Mouse (Mus musculus) E14TG2a.4 (cell line): ENCODE measurements at regions not wholly inside any gene's neighbourhood (a gene's known extent, or its start where the extent isn't known, plus 50 kb on each side); places are given as distances from the start of the nearest gene placed in this dataset.

Source experiments
- H3K27me3 ChIP-seq: 2 replicates; pipeline ENCODE4 v1.6.1; 2014; ENCODE audit warnings: low read length, control low read depth; ENCODE audit not compliant: insufficient read depth
- H3K36me3 ChIP-seq: 2 replicates; pipeline ENCODE4 v1.6.1; 2014; ENCODE audit warnings: low read length, control low read depth; ENCODE audit not compliant: insufficient read depth
- H3K4me1 ChIP-seq: replicated peaks from 2 replicates; pipeline ENCODE4 v1.6.1; 2014; ENCODE audit warnings: low read depth, low read length, control low read depth
- H3K4me3 ChIP-seq: replicated peaks from 2 replicates; pipeline ENCODE4 v1.5.1; 2014; ENCODE audit warnings: mild to moderate bottlenecking, low read length
- H3K9me3 ChIP-seq: 2 replicates; pipeline ENCODE4 v1.6.1; 2014; ENCODE audit warnings: low read length, control low read depth
- CTCF ChIP-seq: conservative IDR thresholded peaks from 2 replicates; pipeline ENCODE4 v1.5.1; 2014; ENCODE audit warnings: low read length
- NANOG ChIP-seq: IDR thresholded peaks from 2 replicates; pipeline ENCODE4 v1.6.1; 2014; ENCODE audit warnings: borderline replicate concordance, low read length, mixed read lengths
- POU5F1 ChIP-seq: IDR thresholded peaks from 2 replicates; pipeline ENCODE4 v1.6.1; 2014; ENCODE audit warnings: low read length, borderline replicate concordance

GRCm38 (mm10) chr3:17547559-17548059 lies 400.6 kb upstream of the Cypt12 start:
- TF ChIP-seq CTCF = no peak
- TF ChIP-seq POU5F1 = no peak
- TF ChIP-seq NANOG = no peak
- Histone ChIP-seq H3K9me3 (no peaks in the 10 kb centered on the region), H3K36me3 (no peaks in the 10 kb centered on the region), H3K4me1 (no peaks in the 10 kb centered on the region), H3K4me3 (no peak overlapping the region), H3K27me3 (no peaks in the 10 kb centered on the region)

GRCm38 (mm10) chr3:17582487-17582886 lies 365.7 kb upstream of the Cypt12 start:
- Histone ChIP-seq H3K4me3 (no peak overlapping the region), H3K4me1 (no peaks in the 10 kb centered on the region), H3K27me3 (no peaks in the 10 kb centered on the region), H3K9me3 (no peaks in the 10 kb centered on the region), H3K36me3 (no peaks in the 10 kb centered on the region)
- no peak for TF ChIP-seq CTCF
- TF ChIP-seq POU5F1 = no peak
- TF ChIP-seq NANOG = no peak

- H3K27me3 ChIP-seq = no peaks in the 10 kb centered on the region
- TF ChIP-seq POU5F1 (no peak), CTCF (no peak), NANOG (no peak)
- no peaks in the 10 kb centered on the region for H3K4me1 ChIP-seq
- H3K4me3 ChIP-seq = no peak overlapping the region
- no peaks in the 10 kb centered on the region; the same call in 1 of the 2 replicates for H3K9me3 ChIP-seq
- no peaks in the 10 kb centered on the region for H3K36me3 ChIP-seq
Measured at GRCm38 (mm10) chr3:17589956-17590546, 358.2 kb upstream of the Cypt12 start.

- H3K4me1 ChIP-seq = no peaks in the 10 kb centered on the region
- no peaks in the 10 kb centered on the region for H3K27me3 ChIP-seq
- H3K9me3 ChIP-seq = no peaks in the 10 kb centered on the region; the same call in 1 of the 2 replicates
- H3K4me3 ChIP-seq = no peak overlapping the region
- H3K36me3 ChIP-seq = no peaks in the 10 kb centered on the region
- TF ChIP-seq NANOG (no peak), POU5F1 (no peak), CTCF (no peak)
Measured at GRCm38 (mm10) chr3:17592463-17592862, 355.7 kb upstream of the Cypt12 start.

- TF ChIP-seq POU5F1 (no peak), NANOG (no peak), CTCF (no peak)
- H3K27me3 ChIP-seq = no peaks in the 10 kb centered on the region
- H3K4me3 ChIP-seq = no peak overlapping the region
- no peaks in the 10 kb centered on the region for H3K9me3 ChIP-seq
- H3K4me1 ChIP-seq = no peaks in the 10 kb centered on the region
- no peaks in the 10 kb centered on the region for H3K36me3 ChIP-seq
Measured at GRCm38 (mm10) chr3:17596365-17596764, 351.8 kb upstream of the Cypt12 start.

GRCm38 (mm10) chr3:17613486-17613885 lies 334.7 kb upstream of the Cypt12 start:
- TF ChIP-seq POU5F1 = no peak
- peak; percentile 63 for TF ChIP-seq CTCF
- no peaks in the 10 kb centered on the region for H3K4me1 ChIP-seq

GRCm38 (mm10) chr3:17616439-17617070 lies 331.7 kb upstream of the Cypt12 start:
- no peaks in the 10 kb centered on the region for H3K36me3 ChIP-seq
- H3K27me3 ChIP-seq = no peaks in the 10 kb centered on the region
- no peaks in the 10 kb centered on the region for H3K9me3 ChIP-seq
- H3K4me3 ChIP-seq = no peak overlapping the region
- no peak for TF ChIP-seq POU5F1
- TF ChIP-seq CTCF = no peak
- no peak for TF ChIP-seq NANOG
- no peaks in the 10 kb centered on the region for H3K4me1 ChIP-seq

More at GRCm38 (mm10) chr3:17613486-17613885, 334.7 kb upstream of the Cypt12 start:
- Histone ChIP-seq H3K27me3 (no peaks in the 10 kb centered on the region), H3K36me3 (no peaks in the 10 kb centered on the region), H3K4me3 (no peak overlapping the region), H3K9me3 (no peaks in the 10 kb centered on the region)

GRCm38 (mm10) chr3:17619489-17619888 lies 328.7 kb upstream of the Cypt12 start:
- H3K4me3 ChIP-seq = no peak overlapping the region
- no peaks in the 10 kb centered on the region for H3K36me3 ChIP-seq
- H3K9me3 ChIP-seq = no peaks in the 10 kb centered on the region
- no peaks in the 10 kb centered on the region for H3K27me3 ChIP-seq
- no peak for TF ChIP-seq POU5F1
- TF ChIP-seq NANOG = no peak
- no peak for TF ChIP-seq CTCF
- no peaks in the 10 kb centered on the region for H3K4me1 ChIP-seq

GRCm38 (mm10) chr3:17619890-17620289 lies 328.3 kb upstream of the Cypt12 start:
- no peaks in the 10 kb centered on the region for H3K27me3 ChIP-seq
- no peaks in the 10 kb centered on the region for H3K9me3 ChIP-seq
- H3K4me3 ChIP-seq = no peak overlapping the region
- TF ChIP-seq POU5F1 = no peak
- TF ChIP-seq NANOG = no peak
- no peak for TF ChIP-seq CTCF
- H3K4me1 ChIP-seq = no peaks in the 10 kb centered on the region
- no peaks in the 10 kb centered on the region for H3K36me3 ChIP-seq
